Mouse (Mus musculus) adrenal gland, postnatal 4 days (tissue): ENCODE results near the gene Iqgap1. TPM values are rescaled to one million over a fixed set of nuclear protein-coding genes. Genes with fewer than 3 reads are reported as not detected.

Experiments used
- DNase-seq, 2 experiments: peaks; one replicate each; pipeline ENCODE4 v3.0.0; 2021 to 2022; ENCODE audit warnings: low spot score in 2 of 2, mixed read lengths in 2 of 2
- total RNA-seq, 2 experiments: library from RNA; stranded (reverse); gene quantifications; 2 replicates each; pipeline ENCODE4 v1.2.3; 2021

The Iqgap1 gene
- total RNA-seq, 2 experiments from 2014 or later, result 92.0 to 107 TPM

DNA sequence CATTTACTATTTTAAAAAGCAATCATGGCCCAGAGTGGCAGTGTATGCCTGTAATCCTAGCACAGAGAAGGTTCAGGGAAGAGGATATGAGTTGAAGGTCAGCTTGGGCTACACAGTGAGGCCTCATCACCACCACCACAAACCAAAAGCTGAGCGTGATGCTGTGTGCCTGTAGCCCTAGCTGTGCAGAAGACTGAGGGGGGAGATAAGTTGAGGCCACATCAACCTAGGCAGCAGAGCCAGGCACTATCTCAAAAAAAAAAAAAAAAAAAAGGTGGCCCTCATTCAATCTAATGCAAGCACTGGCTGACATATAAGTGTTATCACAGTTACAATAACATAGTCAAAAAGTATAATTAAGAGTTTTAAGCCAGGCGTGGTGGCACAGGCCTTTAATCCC is 106.7 kb downstream of the Iqgap1 start:
- no peak for DNase-seq

GRCm38 (mm10) chr7:80718471-80718870 is 107.3 kb downstream of the Iqgap1 start:
- no peak for DNase-seq

GRCm38 (mm10) chr7:80716758-80717157 is 109.0 kb downstream of the Iqgap1 start:
- no peak for DNase-seq

DNA sequence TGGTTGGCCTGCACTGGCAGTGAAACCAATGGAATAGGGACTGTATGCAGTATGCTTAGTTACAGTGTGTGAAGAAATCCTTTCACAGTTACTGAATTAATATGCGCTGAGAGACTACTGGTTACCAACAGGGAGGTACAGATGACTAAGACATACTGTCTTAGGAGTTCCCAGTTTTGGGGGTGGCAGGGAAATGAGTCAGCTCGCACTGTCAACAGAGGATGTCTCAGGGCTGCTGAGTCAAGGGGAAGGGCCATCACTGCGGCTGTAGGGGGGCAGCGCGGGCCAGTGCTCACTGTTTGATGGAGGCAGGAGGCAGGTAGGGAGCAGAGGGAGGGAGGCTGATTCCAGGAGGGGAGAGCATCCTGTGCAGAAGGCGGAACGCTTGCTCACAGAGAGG is 110.5 kb downstream of the Iqgap1 start:
- DNase-seq, result no peak

DNA sequence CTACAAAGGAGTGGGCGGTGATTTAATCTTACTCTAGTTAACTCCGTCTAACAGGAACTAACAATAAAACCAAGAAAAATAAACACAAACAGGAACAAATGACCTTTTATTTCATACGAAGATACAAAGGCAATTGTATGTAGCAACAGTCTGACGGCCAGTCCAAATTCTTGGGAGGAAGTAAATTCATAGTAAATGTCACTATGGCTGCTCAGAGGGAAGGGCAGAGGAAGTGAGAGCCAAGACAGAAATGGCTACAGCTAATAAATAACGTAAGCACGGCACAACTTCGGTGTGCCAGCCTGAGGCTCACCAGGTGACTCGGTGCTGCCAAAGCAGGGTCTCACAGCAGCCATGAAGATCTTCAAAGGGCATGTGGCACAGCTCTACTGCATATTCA is 114.3 kb downstream of the Iqgap1 start:
- no peak for DNase-seq

DNA sequence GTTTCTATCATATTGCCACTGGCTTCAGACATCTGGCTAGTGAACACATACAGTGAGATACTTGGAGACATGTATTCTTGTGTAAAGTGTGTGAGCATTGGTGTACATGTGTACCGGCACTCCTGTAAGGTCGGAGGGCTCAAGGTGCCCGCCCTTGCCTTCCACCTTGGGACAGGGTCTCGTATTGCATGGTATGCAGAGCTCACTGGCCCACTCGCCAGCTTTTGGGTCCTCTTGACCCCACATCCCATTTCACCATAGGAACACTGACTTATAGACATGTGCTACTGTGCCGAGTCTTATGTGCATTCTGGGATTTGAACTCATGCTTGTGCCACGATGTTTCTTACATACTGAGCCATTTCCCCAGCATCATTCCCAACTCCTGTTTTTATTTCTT is 115.4 kb downstream of the Iqgap1 start:
- no peak for DNase-seq

GRCm38 (mm10) chr7:80704066-80704465 is 121.7 kb downstream of the Iqgap1 start:
- DNase-seq, result no peak

GRCm38 (mm10) chr7:80702510-80702909 is 123.3 kb downstream of the Iqgap1 start:
- no peak for DNase-seq

GRCm38 (mm10) chr7:80699709-80700108 is 126.1 kb downstream of the Iqgap1 start:
- no peak for DNase-seq

DNA sequence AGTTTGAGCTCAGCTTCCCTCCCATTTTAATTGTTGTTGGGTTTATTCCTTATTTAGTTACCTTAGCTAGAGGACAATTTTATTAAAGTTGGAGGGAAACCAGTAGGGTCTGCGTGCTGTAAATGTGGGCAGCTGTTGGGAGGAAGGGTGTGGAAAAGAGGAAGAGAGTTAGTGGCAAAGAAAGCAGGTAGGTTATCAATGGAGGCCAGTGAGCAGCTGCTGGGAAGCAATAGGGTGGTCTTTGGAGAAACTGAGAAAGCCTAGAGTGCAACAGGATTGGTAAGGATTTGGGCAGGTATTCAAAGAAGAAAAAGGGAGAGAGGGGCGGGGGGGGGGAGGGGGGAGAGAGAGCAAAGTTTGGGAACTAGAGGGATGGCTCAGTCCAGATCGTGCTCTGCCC is 126.8 kb downstream of the Iqgap1 start:
- DNase-seq, result no peak

- no peak for DNase-seq
Observed at GRCm38 (mm10) chr7:80697859-80698258, 127.9 kb downstream of the Iqgap1 start.

- no peak for DNase-seq
Observed at GRCm38 (mm10) chr7:80696903-80697302, 128.9 kb downstream of the Iqgap1 start.

DNA sequence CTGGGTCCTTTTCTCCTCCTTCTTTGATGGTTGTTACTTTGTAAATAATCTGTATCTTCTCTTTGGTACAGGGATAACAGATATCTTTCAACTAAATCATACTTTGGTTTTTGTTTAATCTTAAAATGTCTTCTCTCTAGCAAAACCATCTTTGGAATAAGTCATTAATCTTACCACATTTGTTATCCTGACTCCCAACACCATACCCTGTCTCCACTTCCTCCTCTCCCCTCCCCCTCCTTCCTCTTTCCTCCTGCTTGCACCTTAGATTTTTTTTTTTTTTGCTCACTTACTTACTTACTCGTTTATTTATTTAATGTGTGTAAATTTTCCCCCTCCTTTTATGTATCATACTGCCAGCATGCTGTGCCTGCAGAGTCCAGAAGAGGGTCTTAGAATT is 129.4 kb downstream of the Iqgap1 start:
- no peak for DNase-seq

DNA sequence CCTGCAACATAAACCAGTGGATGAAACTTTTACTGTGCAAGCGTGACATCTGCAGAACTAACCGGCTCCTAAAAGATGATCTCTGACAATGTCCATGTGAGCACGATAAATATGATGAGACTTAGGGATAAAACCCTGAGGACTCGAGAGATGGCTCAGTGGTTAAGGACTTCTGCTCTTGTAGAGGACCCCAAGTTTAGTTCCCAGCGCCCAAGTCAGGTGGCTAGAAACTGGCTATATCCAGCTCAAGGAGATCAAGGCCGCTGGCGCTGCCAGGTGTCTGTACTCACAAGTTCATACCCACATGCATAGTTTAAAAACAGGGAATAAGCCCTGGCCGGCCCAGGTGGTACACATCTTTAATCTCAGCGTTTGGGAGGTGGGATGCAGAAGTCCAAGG is 133.3 kb downstream of the Iqgap1 start:
- no peak for DNase-seq

DNA sequence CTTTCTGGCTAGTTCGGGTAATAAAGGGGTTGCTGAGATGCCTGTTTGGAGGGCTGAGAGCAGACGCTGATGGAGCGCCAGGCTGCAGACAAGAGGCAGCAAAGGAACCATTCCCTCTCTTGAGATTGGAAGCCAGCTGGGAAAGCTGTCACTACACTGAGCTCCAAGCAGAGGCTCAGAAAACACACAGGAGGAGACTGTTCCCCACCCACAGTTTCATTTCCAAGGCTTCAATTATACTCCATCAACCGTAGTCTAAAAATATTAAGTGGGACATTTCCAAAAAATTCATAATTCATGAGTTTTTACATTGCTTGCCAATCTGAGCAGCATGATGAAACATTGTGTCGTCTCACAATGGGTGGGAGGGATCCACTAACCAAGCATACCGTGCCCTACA is 134.6 kb downstream of the Iqgap1 start:
- no peak for DNase-seq

DNA sequence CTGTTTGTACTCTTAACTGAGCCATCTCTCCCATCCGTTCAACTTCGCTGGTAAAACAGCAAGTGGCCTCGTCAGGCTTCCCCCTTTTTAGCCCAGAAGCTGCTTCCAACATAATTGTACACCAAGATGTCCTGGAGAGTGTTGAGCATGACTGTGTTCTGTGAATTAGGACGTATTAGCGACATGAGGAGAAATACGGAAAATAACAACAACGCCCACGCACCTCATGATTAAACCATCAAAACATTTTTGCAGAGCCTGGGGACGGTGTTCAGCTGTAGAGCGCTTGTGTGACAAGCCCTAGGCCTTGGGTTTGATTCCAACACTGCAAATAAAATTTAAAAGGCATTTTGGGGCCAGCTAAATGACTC is 136.6 kb downstream of the Iqgap1 start:
- DNase-seq, result no peak

DNA sequence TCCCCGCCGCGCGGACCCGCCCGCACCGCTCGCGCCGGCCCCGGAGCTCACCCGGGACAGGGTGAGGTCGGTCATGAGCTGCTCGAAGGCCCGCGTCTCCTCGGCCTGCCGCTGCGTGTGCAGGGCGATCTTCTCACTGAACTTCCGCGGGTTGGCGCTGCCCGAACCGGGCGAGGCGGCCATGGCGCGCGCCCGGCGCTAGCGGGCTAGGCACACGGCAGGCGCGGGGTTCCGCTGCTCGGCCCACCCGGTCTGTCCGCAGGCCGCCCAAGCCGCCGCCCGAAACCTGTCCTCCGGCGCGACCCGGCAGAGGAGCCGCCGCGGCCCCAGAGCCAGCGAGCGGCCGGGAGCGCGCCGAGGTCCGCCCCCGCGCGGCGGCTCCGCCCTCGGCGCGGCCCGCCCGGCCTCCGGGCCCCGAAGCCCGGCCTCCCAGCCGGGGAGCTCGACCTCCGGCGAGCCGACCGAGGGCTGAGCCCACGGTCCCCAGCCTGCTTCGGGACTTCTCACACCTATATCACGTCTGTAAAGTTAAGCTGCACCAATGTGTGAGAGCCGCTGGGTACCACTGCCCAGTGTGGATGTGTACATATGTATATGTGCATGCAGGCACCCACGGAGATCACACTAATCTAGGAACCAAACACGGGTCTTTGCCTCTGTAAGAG is 137.1 kb downstream of the Iqgap1 start, which contains the start of gene Crtc3:
Gene Crtc3, minus strand, starts transcription at position 322 of the 665 bp plus-strand sequence.
- DNase-seq, result peak; percentile 44 to 53

DNA sequence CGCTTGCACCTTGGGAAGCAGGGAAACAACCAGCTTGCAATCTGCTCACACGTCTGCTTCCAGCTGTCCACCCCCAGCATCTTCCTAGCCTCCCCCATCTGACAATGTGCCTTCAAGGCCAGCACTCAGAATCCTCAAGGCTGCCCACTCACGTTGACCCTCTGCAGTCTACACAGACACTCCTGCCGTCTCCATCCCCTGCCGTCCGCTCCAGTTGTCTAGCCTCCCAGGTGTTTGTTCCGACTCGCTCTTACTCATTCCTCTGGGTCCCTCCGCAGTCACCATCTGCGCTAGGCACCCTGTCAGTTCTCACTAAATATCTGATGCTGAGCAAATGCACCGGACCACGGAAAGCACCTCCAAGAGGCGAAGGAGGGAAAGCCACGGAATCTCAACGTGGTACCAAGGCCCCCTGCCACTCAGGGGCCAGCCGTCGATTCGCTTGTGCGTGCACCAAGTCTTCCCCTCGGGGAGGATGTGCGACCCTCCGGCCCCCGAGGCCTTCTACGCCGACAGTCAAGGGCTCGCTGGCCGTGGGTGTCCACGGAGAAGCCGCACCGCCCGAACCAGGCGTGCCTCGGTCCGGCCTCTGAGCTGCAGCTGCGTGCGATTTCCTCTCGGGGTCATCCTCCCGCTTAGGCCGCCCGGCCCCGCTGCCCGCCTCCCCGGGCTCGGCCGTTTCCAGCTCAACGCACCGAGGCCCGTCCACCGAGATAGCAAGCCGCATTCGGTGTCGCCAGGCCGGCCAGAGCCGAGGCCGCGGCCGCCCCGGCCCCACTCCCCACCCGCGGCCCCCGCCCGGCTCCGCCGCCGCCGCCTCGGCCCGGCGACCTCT is 137.8 kb downstream of the Iqgap1 start:
- DNase-seq, result peak; percentile 47 to 56

- DNase-seq, result no peak
Observed at GRCm38 (mm10) chr7:80685639-80686038, 140.1 kb downstream of the Iqgap1 start.

DNA sequence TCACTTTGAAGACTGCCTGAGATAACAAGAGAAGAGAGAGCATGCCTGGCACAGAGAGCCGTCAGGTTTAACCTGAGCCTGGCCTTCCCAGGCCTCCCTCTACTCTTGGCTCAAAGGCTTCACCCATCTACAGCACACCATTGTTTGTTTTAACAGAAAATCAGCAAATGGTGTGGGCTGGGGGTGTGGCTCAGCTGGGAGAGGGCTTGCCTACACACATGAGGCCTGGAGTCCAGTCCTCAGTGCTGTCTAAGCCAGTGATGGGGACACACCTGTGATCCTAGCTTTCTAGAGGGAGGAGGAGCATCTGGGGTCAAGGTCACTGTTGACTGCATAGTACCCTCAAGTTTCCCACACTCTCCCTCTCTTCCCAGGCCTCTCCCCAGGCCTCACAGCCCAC is 143.1 kb downstream of the Iqgap1 start:
- no peak for DNase-seq

- DNase-seq, result no peak
Observed at GRCm38 (mm10) chr7:80680218-80680847, 145.4 kb downstream of the Iqgap1 start.

DNA sequence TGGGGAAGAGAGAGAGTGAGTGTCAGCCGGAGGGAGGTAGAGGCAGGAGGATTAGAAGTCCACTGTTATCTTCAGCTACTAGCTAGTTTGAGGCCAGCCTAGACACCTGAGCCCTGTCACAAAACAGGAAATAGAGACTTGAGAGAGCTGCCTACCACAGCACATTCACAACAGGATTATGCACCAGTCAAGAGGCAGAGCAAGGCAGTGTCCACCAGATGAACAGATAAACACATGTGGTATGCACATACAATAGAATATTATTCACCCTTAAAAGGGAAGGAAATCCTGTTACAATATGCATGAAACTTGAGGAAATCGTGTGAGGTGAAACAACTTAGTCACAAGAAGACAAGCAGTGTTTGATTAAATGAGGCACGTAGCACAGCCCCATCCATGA is 153.5 kb downstream of the Iqgap1 start:
- no peak for DNase-seq
